Mouse (Mus musculus) midbrain, embryonic 14.5 days (tissue): Measurements from ENCODE around the gene Mrpl53. TPM values are rescaled to one million over a fixed set of nuclear protein-coding genes. Genes with fewer than 3 reads are reported as not detected.

Source experiments
- ATAC-seq: fragments of 200-750 bp; cut with Nextera tagmentation; 2 replicates; pipeline ENCODE4 v1.8.0; 2017; ENCODE audit warnings: moderate number of reproducible peaks, moderate library complexity; ENCODE audit not compliant: low FRiP score, low TSS enrichment
- DNase-seq: peaks from one replicate; pipeline ENCODE4 v3.0.0-alpha.2; 2015
- H3K27ac ChIP-seq: fragments of 300-500 bp; sonication (generic); replicated peaks from 2 replicates; pipeline ENCODE4 v1.5.1; 2014; ENCODE audit warnings: mild to moderate bottlenecking, low read depth, low read length, moderate library complexity
- H3K27me3 ChIP-seq: fragments of 300-500 bp; sonication (generic); 2 replicates; pipeline ENCODE4 v1.6.1; 2014; ENCODE audit warnings: low read length, control low read depth, mixed read lengths; ENCODE audit not compliant: control insufficient read depth, insufficient read depth
- H3K36me3 ChIP-seq: fragments of 300-500 bp; sonication (generic); 2 replicates; pipeline ENCODE4 v1.6.1; 2014; ENCODE audit warnings: low read length, control low read depth; ENCODE audit not compliant: control insufficient read depth, insufficient read depth
- H3K4me1 ChIP-seq: fragments of 300-500 bp; sonication (generic); 2 replicates; pipeline ENCODE4 v1.6.1; 2014; ENCODE audit warnings: mild to moderate bottlenecking, antibody characterized with exemption, low read length, control low read depth; ENCODE audit not compliant: control insufficient read depth, insufficient read depth
- H3K4me2 ChIP-seq: fragments of 300-500 bp; sonication (generic); 2 replicates; pipeline ENCODE4 v1.6.1; 2014; ENCODE audit warnings: mild to moderate bottlenecking, low read length, moderate library complexity
- H3K4me3 ChIP-seq: fragments of 300-500 bp; sonication (generic); replicated peaks from 2 replicates; pipeline ENCODE4 v1.5.1; 2014; ENCODE audit warnings: low read depth, low read length
- H3K9ac ChIP-seq: fragments of 300-500 bp; sonication (generic); replicated peaks from 2 replicates; pipeline ENCODE4 v1.6.1; 2014; ENCODE audit warnings: mild to moderate bottlenecking, low read length, moderate library complexity
- H3K9me3 ChIP-seq: fragments of 300-500 bp; sonication (generic); 2 replicates; pipeline ENCODE4 v1.6.1; 2016; ENCODE audit warnings: low read length, control low read depth, mixed read lengths; ENCODE audit not compliant: control insufficient read depth
- WGBS: fragments of 180-500 bp; shearing (Covaris S2); extraction: QIAGEN DNeasy Blood & Tissue Kit; methylation state at CpG from one replicate; pipeline ENCODE4 v1.1.7; 2014; 5-methylcytosine and 5-hydroxymethylcytosine counted together
- polyA plus RNA-seq: library from polyadenylated mRNA; unstranded; fragments of >200 nt; fragmentation: Nextera tagmentation; extraction: Ambion mirVana; gene quantifications from 2 replicates; pipeline ENCODE4 v1.2.1, GENCODE M21; 2014

The Mrpl53 gene
- polyA plus RNA-seq, 1 experiment from 2014 or later: 120 TPM

- 2% methylated on average over 41 of the region's 41 CpGs for WGBS
- no peaks in the 10 kb centered on the region for H3K9me3 ChIP-seq
- peak overlapping the region; percentile 60 for H3K4me2 ChIP-seq
- H3K9ac ChIP-seq: peak overlapping the region; percentile 55
- H3K36me3 ChIP-seq: no peaks in the 10 kb centered on the region
- H3K27me3 ChIP-seq: peaks cover 5% of the 10 kb centered on the region; the same call in 1 of the 2 replicates
- DNase-seq (peak; percentile 64), ATAC-seq (no peak)
- H3K4me1 ChIP-seq: peaks cover 20% of the 10 kb centered on the region
- H3K4me3 ChIP-seq: peak overlapping the region; percentile 31
- H3K27ac ChIP-seq: no peak overlapping the region
Measured at GRCm38 (mm10) chr6:83142211-83142731, 33.4 kb downstream of the Mrpl53 start.

- ATAC-seq (no peak), DNase-seq (no peak)
- H3K9ac ChIP-seq: no peak overlapping the region
- H3K36me3 ChIP-seq: no peaks in the 10 kb centered on the region
- 55% methylated on average over 11 of the region's 11 CpGs for WGBS
- H3K4me2 ChIP-seq: peak overlapping the region; percentile 60
- peaks cover 5% of the 10 kb centered on the region; the same call in 1 of the 2 replicates for H3K27me3 ChIP-seq
- no peaks in the 10 kb centered on the region for H3K9me3 ChIP-seq
- H3K4me1 ChIP-seq: peaks cover 14% of the 10 kb centered on the region
- H3K4me3 ChIP-seq: no peak overlapping the region
- H3K27ac ChIP-seq: no peak overlapping the region
Measured at GRCm38 (mm10) chr6:83142886-83143285, 34.0 kb downstream of the Mrpl53 start.

GRCm38 (mm10) chr6:83145209-83145608 lies 36.4 kb downstream of the Mrpl53 start:
- ATAC-seq (no peak), DNase-seq (no peak)
- Histone ChIP-seq H3K36me3 (peaks cover 3% of the 10 kb centered on the region; the same call in 1 of the 2 replicates), H3K27ac (no peak overlapping the region), H3K4me2 (no peak overlapping the region), H3K9ac (no peak overlapping the region), H3K4me3 (no peak overlapping the region), H3K27me3 (peaks cover 5% of the 10 kb centered on the region; the same call in 1 of the 2 replicates), H3K4me1 (peaks cover 5% of the 10 kb centered on the region; the same call in 1 of the 2 replicates), H3K9me3 (no peaks in the 10 kb centered on the region)
- 85% methylated on average over 2 of the region's 2 CpGs for WGBS

GRCm38 (mm10) chr6:83145805-83146204 lies 37.0 kb downstream of the Mrpl53 start:
- no peak overlapping the region for H3K27ac ChIP-seq
- WGBS: 81% methylated on average over 9 of the region's 9 CpGs
- DNase-seq: no peak
- H3K4me1 ChIP-seq: peaks cover 5% of the 10 kb centered on the region; the same call in 1 of the 2 replicates
- no peak for ATAC-seq
- H3K4me3 ChIP-seq: no peak overlapping the region
- no peak overlapping the region for H3K9ac ChIP-seq
- peaks cover 3% of the 10 kb centered on the region; the same call in 1 of the 2 replicates for H3K36me3 ChIP-seq
- H3K27me3 ChIP-seq: peaks cover 5% of the 10 kb centered on the region; the same call in 1 of the 2 replicates
- H3K9me3 ChIP-seq: no peaks in the 10 kb centered on the region
- H3K4me2 ChIP-seq: no peak overlapping the region

GRCm38 (mm10) chr6:83147280-83147679 lies 38.4 kb downstream of the Mrpl53 start:
- Histone ChIP-seq H3K4me1 (peaks cover under 1% of the 10 kb centered on the region; the same call in 1 of the 2 replicates), H3K9me3 (no peaks in the 10 kb centered on the region), H3K36me3 (peaks cover 7% of the 10 kb centered on the region), H3K27me3 (no peaks in the 10 kb centered on the region), H3K9ac (no peak overlapping the region), H3K4me3 (no peak overlapping the region), H3K27ac (no peak overlapping the region), H3K4me2 (no peak overlapping the region)
- DNase-seq: no peak
- ATAC-seq: no peak
- WGBS: 54% methylated on average over 7 of the region's 7 CpGs

GRCm38 (mm10) chr6:83151721-83152120 lies 42.9 kb downstream of the Mrpl53 start:
- DNase-seq (no peak), ATAC-seq (no peak)
- Histone ChIP-seq H3K4me3 (no peak overlapping the region), H3K9ac (no peak overlapping the region), H3K9me3 (no peaks in the 10 kb centered on the region), H3K27me3 (no peaks in the 10 kb centered on the region), H3K36me3 (peaks cover 18% of the 10 kb centered on the region), H3K27ac (no peak overlapping the region), H3K4me1 (peaks cover 14% of the 10 kb centered on the region), H3K4me2 (peak overlapping the region; percentile 6; the same call in 1 of the 2 replicates)
- 20% methylated on average over 8 of the region's 8 CpGs for WGBS

- WGBS: 88% methylated on average over 12 of the region's 12 CpGs
- H3K27me3 ChIP-seq: no peaks in the 10 kb centered on the region
- H3K4me2 ChIP-seq: no peak overlapping the region
- H3K4me3 ChIP-seq: no peak overlapping the region
- H3K4me1 ChIP-seq: peaks cover 15% of the 10 kb centered on the region
- H3K9ac ChIP-seq: 0 out of 2 replicates have a peak overlapping the region, but pooled peaks have one; percentile 9
- no peak for ATAC-seq
- H3K9me3 ChIP-seq: no peaks in the 10 kb centered on the region
- peaks cover 17% of the 10 kb centered on the region for H3K36me3 ChIP-seq
- H3K27ac ChIP-seq: no peak overlapping the region
- no peak for DNase-seq
Measured at GRCm38 (mm10) chr6:83153038-83153437, 44.2 kb downstream of the Mrpl53 start.

- no peak overlapping the region for H3K4me3 ChIP-seq
- whole genome bisulfite sequencing: 79% methylated on average over 5 of the region's 5 CpGs
- no peak for DNase-seq
Measured at GRCm38 (mm10) chr6:83153485-83153884, 44.6 kb downstream of the Mrpl53 start.

More at GRCm38 (mm10) chr6:83153485-83153884, 44.6 kb downstream of the Mrpl53 start:
- ATAC-seq: no peak
- H3K9ac ChIP-seq: 0 out of 2 replicates have a peak overlapping the region, but pooled peaks have one; percentile 9
- peaks cover 15% of the 10 kb centered on the region for H3K4me1 ChIP-seq
- no peaks in the 10 kb centered on the region for H3K27me3 ChIP-seq
- no peak overlapping the region for H3K27ac ChIP-seq
- no peaks in the 10 kb centered on the region for H3K9me3 ChIP-seq
- H3K36me3 ChIP-seq: peaks cover 14% of the 10 kb centered on the region
- H3K4me2 ChIP-seq: no peak overlapping the region
